Mouse (Mus musculus): ENCODE measurements around the gene Odf3b. TPM values are rescaled to one million over a fixed set of nuclear protein-coding genes. Genes with fewer than 3 reads are reported as not detected.

Odf3b gene
- polyA plus RNA-seq, 1 experiment from 2014 or later, result 1.7 TPM

- Histone ChIP-seq H3K4me1 (replicated peaks; ENCODE audit: control insufficient read depth, insufficient read depth, low read length) (no peaks in the 10 kb centered on the region), H3K27me3 (ENCODE audit: control insufficient read depth, insufficient read depth, low read length) (no peaks in the 10 kb centered on the region), H3K36me3 (ENCODE audit: control insufficient read depth, insufficient read depth, low read length) (no peaks in the 10 kb centered on the region), H3K9me3 (ENCODE audit: control insufficient read depth, low read length) (no peaks in the 10 kb centered on the region; the same call in 1 of the 2 replicates), H3K27ac (ENCODE audit: low read depth, low read length) (no peak overlapping the region), H3K4me3 (ENCODE audit: low read depth, low read length) (no peak overlapping the region), H3K9ac (ENCODE audit: low read depth, low read length) (no peak overlapping the region), H3K4me2 (replicated peaks; ENCODE audit: low read depth, low read length) (no peak overlapping the region)
- ATAC-seq (ENCODE audit: low FRiP score) (no peak), DNase-seq (ENCODE audit: low spot score) (no peak)
Measured at GRCm38 (mm10) chr15:89406691-89407090, 27.6 kb upstream of the Odf3b start.

GRCm38 (mm10) chr15:89404831-89405623, 25.9 kb upstream of the Odf3b start:
- Histone ChIP-seq H3K27me3 (ENCODE audit: control insufficient read depth, insufficient read depth, low read length) (no peaks in the 10 kb centered on the region), H3K4me1 (replicated peaks; ENCODE audit: control insufficient read depth, insufficient read depth, low read length) (no peaks in the 10 kb centered on the region), H3K9me3 (ENCODE audit: control insufficient read depth, low read length) (no peaks in the 10 kb centered on the region; the same call in 1 of the 2 replicates), H3K36me3 (ENCODE audit: control insufficient read depth, insufficient read depth, low read length) (no peaks in the 10 kb centered on the region), H3K4me2 (replicated peaks; ENCODE audit: low read depth, low read length) (no peak overlapping the region), H3K27ac (ENCODE audit: low read depth, low read length) (no peak overlapping the region), H3K9ac (ENCODE audit: low read depth, low read length) (no peak overlapping the region), H3K4me3 (ENCODE audit: low read depth, low read length) (no peak overlapping the region)
- 92% methylated on average over 10 of the region's 10 CpGs for WGBS
- DNase-seq (ENCODE audit: low spot score) (no peak), ATAC-seq (ENCODE audit: low FRiP score) (no peak)

GRCm38 (mm10) chr15:89402471-89402870, 23.4 kb upstream of the Odf3b start:
- Histone ChIP-seq H3K36me3 (ENCODE audit: control insufficient read depth, insufficient read depth, low read length) (no peaks in the 10 kb centered on the region), H3K9me3 (ENCODE audit: control insufficient read depth, low read length) (no peaks in the 10 kb centered on the region; the same call in 1 of the 2 replicates), H3K27ac (ENCODE audit: low read depth, low read length) (no peak overlapping the region), H3K27me3 (ENCODE audit: control insufficient read depth, insufficient read depth, low read length) (no peaks in the 10 kb centered on the region), H3K4me2 (replicated peaks; ENCODE audit: low read depth, low read length) (no peak overlapping the region), H3K4me3 (ENCODE audit: low read depth, low read length) (no peak overlapping the region), H3K4me1 (replicated peaks; ENCODE audit: control insufficient read depth, insufficient read depth, low read length) (no peaks in the 10 kb centered on the region), H3K9ac (ENCODE audit: low read depth, low read length) (no peak overlapping the region)
- ATAC-seq (ENCODE audit: low FRiP score) (no peak), DNase-seq (ENCODE audit: low spot score) (no peak)
- 92% methylated on average over 1 of the region's 1 CpGs for WGBS

- ATAC-seq (ENCODE audit: low FRiP score) (no peak), DNase-seq (ENCODE audit: low spot score) (no peak)
- no peaks in the 10 kb centered on the region for H3K27me3 ChIP-seq (ENCODE audit: control insufficient read depth, insufficient read depth, low read length)
- H3K27ac ChIP-seq (ENCODE audit: low read depth, low read length), result no peak overlapping the region
- no peaks in the 10 kb centered on the region for H3K4me1 ChIP-seq (replicated peaks; ENCODE audit: control insufficient read depth, insufficient read depth, low read length)
- WGBS, result 75% methylated on average over 1 of the region's 1 CpGs
- no peak overlapping the region for H3K4me3 ChIP-seq (ENCODE audit: low read depth, low read length)
- no peaks in the 10 kb centered on the region for H3K9me3 ChIP-seq (ENCODE audit: control insufficient read depth, low read length)
- H3K36me3 ChIP-seq (ENCODE audit: control insufficient read depth, insufficient read depth, low read length), result no peaks in the 10 kb centered on the region
- H3K4me2 ChIP-seq (replicated peaks; ENCODE audit: low read depth, low read length), result no peak overlapping the region
- no peak overlapping the region for H3K9ac ChIP-seq (ENCODE audit: low read depth, low read length)
Measured at GRCm38 (mm10) chr15:89399716-89400115, 20.6 kb upstream of the Odf3b start.

- DNase-seq (ENCODE audit: low spot score), result no peak
- no peak overlapping the region for H3K4me2 ChIP-seq (replicated peaks; ENCODE audit: low read depth, low read length)
- WGBS, result 79% methylated on average over 2 of the region's 2 CpGs
- H3K9me3 ChIP-seq (ENCODE audit: control insufficient read depth, low read length), result no peaks in the 10 kb centered on the region
- H3K9ac ChIP-seq (ENCODE audit: low read depth, low read length), result no peak overlapping the region
- H3K4me3 ChIP-seq (ENCODE audit: low read depth, low read length), result no peak overlapping the region
- H3K36me3 ChIP-seq (ENCODE audit: control insufficient read depth, insufficient read depth, low read length), result no peaks in the 10 kb centered on the region
- no peak for ATAC-seq (ENCODE audit: low FRiP score)
- H3K27me3 ChIP-seq (ENCODE audit: control insufficient read depth, insufficient read depth, low read length), result no peaks in the 10 kb centered on the region
- no peak overlapping the region for H3K27ac ChIP-seq (ENCODE audit: low read depth, low read length)
- H3K4me1 ChIP-seq (replicated peaks; ENCODE audit: control insufficient read depth, insufficient read depth, low read length), result no peaks in the 10 kb centered on the region
Measured at GRCm38 (mm10) chr15:89398146-89398545, 19.1 kb upstream of the Odf3b start.

- DNase-seq (ENCODE audit: low spot score) (no peak), ATAC-seq (ENCODE audit: low FRiP score) (no peak)
- no peaks in the 10 kb centered on the region for H3K36me3 ChIP-seq (ENCODE audit: control insufficient read depth, insufficient read depth, low read length)
- no peak overlapping the region for H3K4me3 ChIP-seq (ENCODE audit: low read depth, low read length)
- H3K4me1 ChIP-seq (replicated peaks; ENCODE audit: control insufficient read depth, insufficient read depth, low read length), result no peaks in the 10 kb centered on the region
- no peak overlapping the region for H3K9ac ChIP-seq (ENCODE audit: low read depth, low read length)
- H3K27ac ChIP-seq (ENCODE audit: low read depth, low read length), result no peak overlapping the region
- no peak overlapping the region for H3K4me2 ChIP-seq (replicated peaks; ENCODE audit: low read depth, low read length)
- 87% methylated on average over 4 of the region's 4 CpGs for WGBS
- H3K27me3 ChIP-seq (ENCODE audit: control insufficient read depth, insufficient read depth, low read length), result no peaks in the 10 kb centered on the region
- H3K9me3 ChIP-seq (ENCODE audit: control insufficient read depth, low read length), result no peaks in the 10 kb centered on the region
Measured at GRCm38 (mm10) chr15:89396883-89397282, 17.8 kb upstream of the Odf3b start.

GRCm38 (mm10) chr15:89390081-89390480, 11.0 kb upstream of the Odf3b start:
- H3K4me1 ChIP-seq (replicated peaks; ENCODE audit: control insufficient read depth, insufficient read depth, low read length), result no peaks in the 10 kb centered on the region
- H3K4me2 ChIP-seq (replicated peaks; ENCODE audit: low read depth, low read length), result no peak overlapping the region
- H3K9me3 ChIP-seq (ENCODE audit: control insufficient read depth, low read length), result no peaks in the 10 kb centered on the region
- DNase-seq (ENCODE audit: low spot score), result no peak
- H3K4me3 ChIP-seq (ENCODE audit: low read depth, low read length), result no peak overlapping the region
- H3K27me3 ChIP-seq (ENCODE audit: control insufficient read depth, insufficient read depth, low read length), result no peaks in the 10 kb centered on the region
- no peak overlapping the region for H3K9ac ChIP-seq (ENCODE audit: low read depth, low read length)
- H3K36me3 ChIP-seq (ENCODE audit: control insufficient read depth, insufficient read depth, low read length), result no peaks in the 10 kb centered on the region
- no peak for ATAC-seq (ENCODE audit: low FRiP score)
- 90% methylated on average over 10 of the region's 10 CpGs for WGBS
- no peak overlapping the region for H3K27ac ChIP-seq (ENCODE audit: low read depth, low read length)

DNA sequence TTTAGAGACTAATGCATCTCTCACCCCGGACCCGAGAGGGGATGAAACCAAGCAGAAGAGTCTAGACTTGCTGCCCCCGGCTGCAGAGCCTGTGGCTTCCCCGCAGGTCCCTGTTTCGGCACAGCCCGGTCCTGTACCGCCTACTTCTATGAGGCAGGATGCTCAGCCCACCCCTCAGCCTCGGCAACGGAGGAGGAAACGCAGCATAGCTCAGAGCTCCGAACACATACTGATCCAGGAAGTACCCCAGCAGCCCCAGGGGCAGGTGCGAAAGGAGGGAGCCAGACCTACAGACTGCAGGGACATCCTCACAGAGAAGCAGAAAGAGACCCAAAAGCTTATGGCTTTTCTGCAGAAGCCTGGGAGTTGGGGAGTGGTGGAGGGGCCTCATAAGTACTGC, 8.0 kb upstream of the Odf3b start:
- no peaks in the 10 kb centered on the region for H3K4me1 ChIP-seq (replicated peaks; ENCODE audit: control insufficient read depth, insufficient read depth, low read length)
- no peaks in the 10 kb centered on the region for H3K27me3 ChIP-seq (ENCODE audit: control insufficient read depth, insufficient read depth, low read length)
- no peaks in the 10 kb centered on the region for H3K36me3 ChIP-seq (ENCODE audit: control insufficient read depth, insufficient read depth, low read length)
- no peak overlapping the region for H3K4me2 ChIP-seq (replicated peaks; ENCODE audit: low read depth, low read length)
- DNase-seq (ENCODE audit: low spot score), result no peak
- WGBS, result 49% methylated on average over 12 of the region's 12 CpGs
- H3K4me3 ChIP-seq (ENCODE audit: low read depth, low read length), result no peak overlapping the region
- H3K9ac ChIP-seq (ENCODE audit: low read depth, low read length), result no peak overlapping the region
- H3K9me3 ChIP-seq (ENCODE audit: control insufficient read depth, low read length), result no peaks in the 10 kb centered on the region
- no peak overlapping the region for H3K27ac ChIP-seq (ENCODE audit: low read depth, low read length)
- no peak for ATAC-seq (ENCODE audit: low FRiP score)

GRCm38 (mm10) chr15:89384617-89385016, 5.5 kb upstream of the Odf3b start, which contains the start of gene Klhdc7b:
TSS of gene Klhdc7b (plus strand) at chr15:89384917.
- no peak for DNase-seq (ENCODE audit: low spot score)
- no peaks in the 10 kb centered on the region for H3K36me3 ChIP-seq (ENCODE audit: control insufficient read depth, insufficient read depth, low read length)
- no peaks in the 10 kb centered on the region; the same call in 1 of the 2 replicates for H3K4me1 ChIP-seq (replicated peaks; ENCODE audit: control insufficient read depth, insufficient read depth, low read length)
- H3K4me2 ChIP-seq (replicated peaks; ENCODE audit: low read depth, low read length), result no peak within 1 kb of the TSS
- no peak within 1 kb of the TSS for H3K9ac ChIP-seq (ENCODE audit: low read depth, low read length)
- H3K9me3 ChIP-seq (ENCODE audit: control insufficient read depth, low read length), result no peaks in the 10 kb centered on the region
- peaks cover 1% of the 10 kb centered on the region for H3K27me3 ChIP-seq (ENCODE audit: control insufficient read depth, insufficient read depth, low read length)
- no peak for ATAC-seq (ENCODE audit: low FRiP score)
- no peak within 1 kb of the TSS for H3K27ac ChIP-seq (ENCODE audit: low read depth, low read length)
- WGBS, result 91% methylated on average over 7 of the region's 7 CpGs
- no peak within 1 kb of the TSS for H3K4me3 ChIP-seq (ENCODE audit: low read depth, low read length)

Data from hindbrain, embryonic 11.5 days (tissue).